Mouse (Mus musculus): ENCODE data around the gene Bpi.
A peak's percentile ranks its signal among the peaks of the same experiment; 100 is the strongest.

Gene Bpi

DNA sequence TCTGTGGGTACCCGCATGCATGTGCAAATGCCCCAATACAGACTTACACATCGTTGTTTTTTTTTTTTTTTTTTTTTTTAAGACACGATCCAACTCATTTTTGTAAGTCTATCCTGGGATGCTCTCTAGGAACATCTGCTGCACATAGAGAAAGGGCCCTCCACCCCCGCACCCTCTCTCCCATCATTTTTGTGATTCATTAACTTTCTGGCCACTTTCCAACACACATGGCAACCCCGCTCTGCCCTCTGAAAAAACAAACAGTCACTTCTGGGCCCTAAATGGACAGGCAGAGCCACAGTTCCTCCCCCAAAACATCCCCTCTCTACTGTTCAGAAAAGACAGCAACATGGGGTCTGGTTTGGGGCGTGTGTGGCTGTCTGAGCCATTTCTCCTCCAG, 27.8 kb downstream of the Bpi start:
- no peak for DNase-seq (ENCODE audit: low read depth, low spot score)

DNA sequence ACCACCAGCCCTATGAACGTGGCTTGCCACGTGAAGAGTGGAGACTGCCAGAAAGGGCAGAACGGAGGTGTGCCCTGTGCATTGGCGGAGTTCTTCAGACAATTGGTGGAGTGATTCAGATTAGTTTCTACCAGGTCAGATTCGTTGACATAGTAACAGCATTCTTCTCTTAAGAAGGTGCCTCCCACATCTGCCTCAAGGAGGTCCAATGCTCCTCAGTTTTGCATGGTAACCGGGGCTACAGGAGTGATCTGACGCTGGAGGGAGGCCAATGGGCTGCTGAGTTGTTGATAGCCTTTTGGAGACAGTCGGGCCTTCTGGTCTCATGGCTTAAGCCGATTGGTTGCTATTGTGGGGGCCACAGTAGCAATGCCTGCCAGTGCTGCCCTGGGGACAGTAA, 37.8 kb downstream of the Bpi start:
- DNase-seq (ENCODE audit: low read depth, low spot score), result peak; percentile 80

DNA sequence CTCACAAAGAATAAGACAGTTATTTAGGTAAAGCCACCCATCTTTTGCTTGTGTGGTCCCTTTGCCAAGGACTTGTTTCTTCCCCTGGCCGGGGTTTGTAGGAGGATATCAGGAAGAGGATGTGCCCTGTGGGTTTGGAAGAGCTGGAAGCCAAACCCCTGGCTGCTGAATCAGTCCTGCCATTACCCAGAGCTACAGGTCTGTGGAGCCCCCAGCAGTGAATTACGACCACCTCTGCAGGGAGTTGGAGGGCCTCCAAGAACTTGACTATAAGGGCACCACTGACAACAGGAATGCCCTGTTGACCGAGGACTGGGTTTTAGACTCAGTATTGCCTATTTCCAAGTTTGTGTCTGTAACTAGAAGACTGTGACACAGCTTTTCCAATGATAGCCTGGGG, 41.3 kb downstream of the Bpi start:
- no peak for DNase-seq (ENCODE audit: low read depth, low spot score)

DNA sequence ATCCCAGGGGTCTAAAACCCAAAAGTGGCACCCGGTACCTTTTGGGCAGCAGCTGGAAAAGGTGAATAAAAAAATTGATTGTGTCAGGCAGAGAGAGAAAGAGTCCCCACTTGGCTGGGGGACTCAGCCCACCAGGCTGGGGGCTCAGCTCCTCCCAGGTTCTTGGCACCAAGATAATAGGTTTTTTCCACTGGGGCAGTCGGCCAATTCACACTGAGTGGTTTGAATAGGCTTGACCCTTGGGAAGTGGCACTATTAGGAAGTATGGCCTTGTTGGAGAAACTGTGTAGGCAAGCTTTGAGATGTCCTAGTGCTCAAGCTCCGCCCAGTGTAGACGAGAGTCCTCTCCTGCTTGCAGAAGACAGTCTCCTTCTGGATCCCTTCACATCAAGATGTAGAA, 41.8 kb downstream of the Bpi start:
- DNase-seq (ENCODE audit: low read depth, low spot score), result no peak

DNA sequence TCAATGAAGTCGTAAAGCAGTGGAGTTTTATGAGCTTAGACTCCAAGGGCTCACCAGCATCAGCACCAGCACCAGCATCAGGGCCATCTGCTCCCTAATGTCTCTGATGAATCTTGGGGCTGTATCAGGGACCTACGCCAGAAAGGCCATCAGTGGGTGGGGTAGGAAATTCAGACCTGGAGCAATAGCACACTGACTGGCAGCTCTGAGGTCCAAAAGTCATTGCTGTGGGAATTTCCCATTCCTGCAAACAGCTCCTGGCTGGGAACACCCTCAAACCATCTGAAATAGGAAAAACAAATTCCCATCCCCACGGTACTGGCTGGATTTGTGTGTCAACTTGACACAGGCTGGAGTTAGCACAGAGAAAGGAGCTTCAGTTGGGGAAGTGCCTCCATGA, 44.9 kb downstream of the Bpi start:
- DNase-seq (ENCODE audit: low read depth, low spot score), result no peak

DNA sequence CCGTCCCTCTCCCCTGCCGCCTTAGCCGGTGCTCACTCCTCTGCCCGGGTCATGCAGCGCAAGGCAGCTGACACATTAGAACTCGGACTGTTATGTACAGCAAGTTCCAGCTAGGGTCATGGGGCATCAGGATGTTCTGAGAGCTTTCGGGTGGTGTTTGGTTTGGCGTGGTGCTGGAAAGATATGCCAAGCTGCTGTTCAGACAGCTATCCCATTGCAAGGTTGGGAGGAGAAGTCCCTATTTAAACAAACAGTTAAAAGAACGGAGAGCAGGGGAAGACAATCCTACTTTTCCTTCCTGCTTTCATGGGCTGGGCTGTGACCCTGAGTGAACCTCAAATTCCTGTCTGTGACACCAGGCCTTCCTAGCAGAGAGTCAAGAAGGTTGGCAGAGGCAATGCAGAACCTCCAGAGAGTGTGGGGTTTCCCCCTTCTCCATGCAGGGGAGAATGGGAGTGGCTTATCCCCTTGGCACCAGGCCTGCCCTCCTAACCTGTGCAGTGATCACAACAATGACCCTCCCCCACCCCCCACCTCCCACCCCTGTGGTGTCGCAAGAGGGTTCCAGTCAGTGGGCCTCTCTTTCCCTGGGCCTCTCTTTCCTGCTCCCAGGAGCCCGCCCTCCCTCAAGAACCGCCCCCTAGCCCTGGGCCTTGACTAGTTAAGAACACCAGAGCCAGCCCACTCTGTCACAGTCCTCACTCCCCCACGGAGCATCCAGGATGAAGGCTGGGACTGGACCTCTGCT, 48.2 kb downstream of the Bpi start, which contains the start of gene Lbp:
TSS of gene Lbp (plus strand) at position 546 of the 748 bp plus-strand sequence.
- peak; percentile 23 for DNase-seq (ENCODE audit: low read depth, low spot score)

DNA sequence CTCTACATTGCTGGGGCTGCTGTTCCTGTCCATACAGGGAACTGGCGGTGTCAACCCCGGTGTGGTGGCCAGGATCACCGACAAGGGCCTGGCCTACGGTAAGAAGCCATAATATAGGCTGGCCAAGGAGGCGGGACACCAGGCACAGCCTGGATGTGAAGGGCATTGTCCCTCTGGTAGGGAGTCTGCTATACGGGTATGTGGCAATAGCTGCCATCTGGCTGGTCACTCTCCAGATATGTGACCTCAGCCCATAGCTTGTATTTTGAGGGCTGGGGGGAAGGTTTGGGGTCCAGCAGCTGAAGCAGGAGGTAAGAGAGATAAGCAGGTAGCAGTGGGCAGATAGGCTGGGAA, 48.8 kb downstream of the Bpi start:
- no peak for DNase-seq (ENCODE audit: low read depth, low spot score)

DNA sequence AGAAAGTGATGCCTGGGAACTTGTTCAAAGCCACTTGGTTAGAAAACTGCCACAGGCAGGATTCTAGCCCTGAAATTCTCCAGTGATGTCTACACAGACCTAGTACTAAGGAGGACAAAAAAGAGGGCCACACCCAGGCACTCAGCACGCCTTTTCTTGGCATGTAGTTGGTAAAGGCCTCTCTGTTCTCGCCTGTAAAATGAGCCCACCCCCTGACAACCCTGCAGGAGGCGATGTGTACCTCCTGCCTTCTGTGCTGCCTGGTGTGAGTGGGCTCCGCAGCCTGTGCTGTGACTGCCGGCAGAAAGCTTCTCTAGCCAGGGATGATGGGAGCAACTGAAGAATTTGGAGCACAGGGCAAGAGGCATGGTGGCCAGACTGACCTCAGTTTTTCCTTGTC, 50.4 kb downstream of the Bpi start:
- peak; percentile 55 for DNase-seq (ENCODE audit: low read depth, low spot score)

DNA sequence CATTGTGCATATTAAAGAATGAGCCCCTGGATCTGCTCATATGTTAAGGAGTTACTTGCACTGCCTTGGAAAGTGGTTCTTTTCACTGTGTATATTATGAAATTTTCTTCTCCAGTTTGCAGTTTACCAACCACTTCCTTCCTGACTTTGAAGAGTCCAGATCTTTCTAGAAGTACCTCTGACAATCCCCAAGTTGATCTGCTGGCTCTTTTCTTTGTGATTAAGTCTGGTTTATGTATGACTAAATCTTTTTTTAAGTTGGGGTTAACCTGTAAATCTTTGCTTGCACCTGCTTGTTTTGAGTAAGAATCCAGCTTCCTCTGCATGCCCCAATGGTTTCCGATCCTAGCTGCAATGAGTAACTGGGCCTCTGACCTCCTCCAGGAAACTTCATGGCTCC, 55.2 kb downstream of the Bpi start:
- DNase-seq (ENCODE audit: low read depth, low spot score), result no peak

DNA sequence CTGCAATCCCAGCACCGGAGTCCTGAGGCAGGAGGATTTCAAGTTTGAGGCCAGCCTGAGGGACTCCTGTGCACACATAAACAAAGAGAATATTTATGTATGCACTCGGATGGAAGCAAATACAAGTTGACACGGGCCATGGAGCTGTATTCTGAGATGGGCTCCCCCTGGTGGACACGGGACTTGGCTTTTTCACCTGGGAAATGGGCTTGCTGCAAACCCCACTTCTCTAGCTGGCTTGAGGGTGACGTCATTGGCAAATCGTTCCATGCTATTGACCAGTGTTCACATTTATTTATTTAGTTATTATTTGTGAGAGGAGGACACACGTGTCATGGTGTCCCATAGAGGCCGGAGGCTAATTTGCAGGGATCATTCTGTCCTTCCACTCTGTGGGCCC, 58.5 kb downstream of the Bpi start:
- DNase-seq (ENCODE audit: low read depth, low spot score), result peak; percentile 83

DNA sequence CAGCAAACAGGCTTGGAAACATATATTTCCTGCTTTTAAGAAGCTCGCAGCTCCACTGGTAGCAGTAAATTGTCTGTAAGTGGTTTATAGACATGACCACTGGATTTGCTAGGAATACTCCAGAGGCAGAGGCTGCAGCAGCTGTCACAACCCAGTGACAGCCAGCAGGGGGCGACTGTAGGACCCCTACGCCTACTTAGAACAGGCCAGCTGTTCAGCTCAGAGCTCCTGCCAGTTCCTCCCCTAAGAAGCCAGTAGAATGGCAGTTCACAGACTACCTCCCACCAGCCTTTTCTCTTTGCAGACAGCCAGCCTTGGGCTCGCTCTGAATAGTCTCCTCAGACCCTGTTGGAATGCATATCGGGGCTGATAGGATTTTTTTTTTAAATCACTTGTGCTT, 59.1 kb downstream of the Bpi start:
- DNase-seq (ENCODE audit: low read depth, low spot score), result peak; percentile 75

DNA sequence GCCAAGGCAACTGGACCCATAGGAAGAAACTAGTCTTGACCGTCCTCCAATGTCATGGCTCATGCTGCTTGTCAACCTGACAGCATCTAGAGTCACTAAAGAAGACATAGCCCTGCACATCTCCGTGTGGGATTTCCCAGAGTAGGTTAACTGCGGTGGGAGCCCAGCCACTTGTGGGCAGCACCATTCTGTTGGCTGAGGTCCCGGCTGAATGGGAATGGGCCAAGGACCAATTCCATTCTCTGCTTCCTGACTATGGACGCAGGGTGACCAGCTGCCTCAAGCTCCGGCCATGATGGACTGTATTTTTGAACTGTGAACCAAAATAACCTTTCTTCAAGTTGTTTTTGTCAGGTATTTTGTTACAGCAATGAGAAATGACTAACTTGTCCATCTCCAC, 63.7 kb downstream of the Bpi start:
- DNase-seq (ENCODE audit: low read depth, low spot score), result no peak

DNA sequence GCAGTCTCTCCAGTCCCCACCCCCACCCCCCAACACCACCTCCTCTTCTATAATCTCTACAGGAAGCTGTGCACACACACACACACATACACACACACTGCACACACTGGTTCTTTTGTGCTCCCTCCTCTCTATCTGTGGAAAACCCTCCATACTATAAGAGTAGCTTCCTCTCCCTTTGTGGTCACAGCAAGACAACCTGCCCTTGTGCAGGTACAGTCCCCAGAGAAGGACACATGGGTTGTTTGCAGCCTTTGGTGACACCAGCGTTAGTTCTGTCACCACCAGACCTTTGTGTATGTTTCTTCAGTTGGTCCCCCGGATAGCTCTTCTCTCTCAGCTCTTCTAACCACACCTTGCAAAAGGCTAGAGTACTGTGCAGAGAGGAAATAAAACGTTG, 65.0 kb downstream of the Bpi start:
- DNase-seq (ENCODE audit: low read depth, low spot score), result no peak

DNA sequence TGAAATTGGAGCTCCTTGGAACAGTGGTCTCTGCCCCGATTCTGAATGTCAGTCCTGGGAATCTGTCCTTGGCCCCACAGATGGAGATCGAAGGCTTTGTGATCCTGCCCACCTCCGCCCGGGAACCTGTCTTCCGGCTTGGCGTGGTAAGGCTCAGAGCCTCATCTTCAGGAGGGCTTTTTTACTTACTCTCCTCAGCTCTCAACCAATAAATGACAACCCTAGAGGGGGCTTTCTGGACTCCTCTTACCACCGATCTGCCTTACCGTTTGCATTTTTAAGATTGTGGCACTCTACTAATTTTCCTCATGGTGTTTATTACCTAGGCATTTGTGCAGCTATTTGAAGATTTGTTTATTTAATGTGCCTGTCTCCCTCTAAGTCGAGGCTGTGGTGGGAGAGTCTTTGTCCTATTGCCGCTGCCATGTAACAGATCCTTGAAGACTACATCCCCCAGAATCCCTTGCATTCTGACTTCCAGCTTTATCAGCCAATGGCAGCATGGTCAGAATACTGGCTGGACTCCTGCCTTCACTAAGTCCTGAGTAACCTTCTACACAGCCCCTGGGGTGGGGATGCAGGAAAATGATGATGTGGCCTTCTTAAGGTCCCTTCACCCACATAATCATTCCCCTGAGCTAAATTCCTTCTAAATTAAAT, 66.8 kb downstream of the Bpi start:
- DNase-seq (ENCODE audit: low read depth, low spot score), result peak; percentile 61

DNA sequence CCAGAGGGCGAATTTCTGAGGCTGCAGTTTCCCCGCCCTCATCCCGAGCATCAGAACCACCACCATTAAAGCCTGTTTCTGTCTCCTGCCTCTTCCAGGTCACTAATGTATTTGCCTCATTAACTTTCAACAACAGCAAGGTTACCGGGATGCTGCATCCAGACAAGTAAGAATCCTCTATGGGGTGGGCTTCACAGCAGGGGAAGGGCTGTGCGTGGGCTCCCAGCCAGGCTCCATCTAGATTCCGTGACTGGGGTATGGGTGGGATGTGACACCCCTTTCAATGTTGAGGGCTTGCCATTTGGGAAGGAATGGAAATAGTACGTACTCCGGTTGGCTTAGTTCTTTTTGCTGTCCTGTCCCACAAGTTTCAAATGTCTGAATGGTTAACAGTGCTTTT, 67.7 kb downstream of the Bpi start:
- DNase-seq (ENCODE audit: low read depth, low spot score), result no peak
